Mouse (Mus musculus) embryonic facial prominence, embryonic 11.5 days (tissue): ENCODE data around the gene Pax5. TPM values are rescaled to one million over a fixed set of nuclear protein-coding genes. Genes with fewer than 3 reads are reported as not detected.

ENCODE experiments used
- ATAC-seq: fragments of 200-750 bp; cut with Nextera tagmentation; replicated peaks from 2 replicates; pipeline ENCODE4 v1.8.0; 2017; ENCODE audit warnings: low read depth; ENCODE audit not compliant: insufficient number of reproducible peaks, low FRiP score, low TSS enrichment
- DNase-seq: peaks from one replicate; pipeline ENCODE4 v3.0.0-alpha.2; 2015; ENCODE audit warnings: low spot score
- H3K27ac ChIP-seq: fragments of 300-500 bp; sonication (generic); replicated peaks from 2 replicates; pipeline ENCODE4 v1.5.1; 2014; ENCODE audit warnings: mild to moderate bottlenecking, low read depth, low read length, control low read depth
- H3K27me3 ChIP-seq: fragments of 300-500 bp; sonication (generic); 2 replicates; pipeline ENCODE4 v1.6.1; 2014; ENCODE audit warnings: mild to moderate bottlenecking, low read length, moderate library complexity, mixed read lengths; ENCODE audit not compliant: control insufficient read depth, insufficient read depth
- H3K36me3 ChIP-seq: fragments of 300-500 bp; sonication (generic); replicated peaks from 2 replicates; pipeline ENCODE4 v1.6.1; 2014; ENCODE audit warnings: low read depth, mild to moderate bottlenecking, low read length, moderate library complexity, mixed read lengths; ENCODE audit not compliant: control insufficient read depth, insufficient read depth
- H3K4me1 ChIP-seq: fragments of 300-500 bp; sonication (generic); 2 replicates; pipeline ENCODE4 v1.6.1; 2014; ENCODE audit warnings: low read length, mixed read lengths; ENCODE audit not compliant: control insufficient read depth, insufficient read depth
- H3K4me2 ChIP-seq: fragments of 300-500 bp; sonication (generic); 2 replicates; pipeline ENCODE4 v1.6.1; 2014; ENCODE audit warnings: low read depth, mild to moderate bottlenecking, control low read depth, low read length, moderate library complexity
- H3K4me3 ChIP-seq: fragments of 300-500 bp; sonication (generic); 2 replicates; pipeline ENCODE4 v1.5.1; 2014; ENCODE audit warnings: low read depth, low read length, control low read depth
- H3K9ac ChIP-seq: fragments of 300-500 bp; sonication (generic); replicated peaks from 2 replicates; pipeline ENCODE4 v1.6.1; 2014; ENCODE audit warnings: mild to moderate bottlenecking, control low read depth, low read length
- H3K9me3 ChIP-seq: fragments of 300-500 bp; sonication (generic); replicated peaks from 2 replicates; pipeline ENCODE4 v1.6.1; 2016; ENCODE audit warnings: mild to moderate bottlenecking, low read length, inconsistent platforms, mixed read lengths; ENCODE audit not compliant: control insufficient read depth
- WGBS: fragments of 180-500 bp; shearing (Covaris S2); extraction: QIAGEN DNeasy Blood & Tissue Kit; methylation state at CpG from one replicate; pipeline ENCODE4 v1.1.7; 2014; 5-methylcytosine and 5-hydroxymethylcytosine counted together
- polyA plus RNA-seq: library from polyadenylated mRNA; unstranded; fragments of >200 nt; fragmentation: Nextera tagmentation; extraction: Ambion mirVana; gene quantifications from 2 replicates; pipeline ENCODE4 v1.2.1, GENCODE M21; 2014

Gene Pax5
- polyA plus RNA-seq, 1 experiment from 2014 or later, result 0.72 TPM

GRCm38 (mm10) chr4:44624232-44625107, 85.8 kb downstream of the Pax5 start:
- DNase-seq, result no peak
- WGBS, result 87% methylated on average over 12 of the region's 12 CpGs

GRCm38 (mm10) chr4:44623435-44623727, 86.9 kb downstream of the Pax5 start:
- no peaks in the 10 kb centered on the region for H3K36me3 ChIP-seq
- no peak overlapping the region for H3K4me3 ChIP-seq
- no peak overlapping the region for H3K9ac ChIP-seq
- H3K9me3 ChIP-seq, result no peaks in the 10 kb centered on the region
- no peak overlapping the region for H3K4me2 ChIP-seq
- no peaks in the 10 kb centered on the region for H3K4me1 ChIP-seq
- no peak for DNase-seq
- H3K27me3 ChIP-seq, result no peaks in the 10 kb centered on the region
- WGBS, result 62% methylated on average over 5 of the region's 5 CpGs
- H3K27ac ChIP-seq, result no peak overlapping the region
- no peak for ATAC-seq

More at GRCm38 (mm10) chr4:44624232-44625107, 85.8 kb downstream of the Pax5 start:
- no peaks in the 10 kb centered on the region for H3K27me3 ChIP-seq
- no peak for ATAC-seq
- no peaks in the 10 kb centered on the region for H3K9me3 ChIP-seq
- no peak overlapping the region for H3K4me2 ChIP-seq
- H3K9ac ChIP-seq, result no peak overlapping the region
- no peak overlapping the region for H3K4me3 ChIP-seq
- H3K36me3 ChIP-seq, result no peaks in the 10 kb centered on the region
- no peaks in the 10 kb centered on the region for H3K4me1 ChIP-seq
- no peak overlapping the region for H3K27ac ChIP-seq

DNA sequence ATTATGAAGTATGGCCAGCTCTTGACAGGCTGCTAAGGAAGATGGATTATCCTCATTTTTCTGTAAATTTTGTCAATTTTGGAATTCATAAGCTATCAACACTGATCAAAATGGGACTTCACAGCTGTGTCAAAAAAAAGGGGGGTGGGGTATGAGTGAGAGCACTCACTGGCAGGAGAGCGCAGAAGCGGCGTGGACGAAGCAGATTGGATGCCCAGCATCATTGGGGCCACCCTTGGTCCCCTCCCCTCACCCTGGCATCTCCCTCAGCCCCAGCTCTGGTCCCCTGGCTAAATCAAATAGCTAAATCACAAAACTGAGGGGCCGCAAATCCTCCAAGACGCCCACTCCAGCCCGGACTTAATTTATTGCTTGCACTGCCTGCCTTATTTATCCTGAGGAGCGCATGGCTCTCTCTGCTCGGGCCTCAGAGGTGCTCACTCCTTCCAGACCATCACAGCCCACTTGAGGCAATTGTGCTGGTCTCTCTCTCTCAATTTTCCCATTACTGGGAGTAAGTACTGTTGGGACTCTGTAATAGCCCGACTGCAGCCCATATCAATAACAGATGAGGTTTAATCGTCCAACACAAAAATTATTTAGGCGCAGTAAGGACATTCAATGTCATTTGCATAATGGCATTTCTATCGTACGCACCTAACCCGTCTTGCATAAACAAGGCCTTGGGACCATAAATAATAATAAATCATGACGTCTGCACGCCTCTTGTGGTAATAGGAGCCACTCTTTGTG, 87.4 kb downstream of the Pax5 start:
- WGBS, result 82% methylated on average over 17 of the region's 17 CpGs
- Histone ChIP-seq H3K4me1 (no peaks in the 10 kb centered on the region), H3K9me3 (no peaks in the 10 kb centered on the region), H3K27ac (no peak overlapping the region), H3K4me2 (no peak overlapping the region), H3K9ac (no peak overlapping the region), H3K4me3 (no peak overlapping the region), H3K27me3 (no peaks in the 10 kb centered on the region), H3K36me3 (no peaks in the 10 kb centered on the region)
- DNase-seq (no peak), ATAC-seq (no peak)

DNA sequence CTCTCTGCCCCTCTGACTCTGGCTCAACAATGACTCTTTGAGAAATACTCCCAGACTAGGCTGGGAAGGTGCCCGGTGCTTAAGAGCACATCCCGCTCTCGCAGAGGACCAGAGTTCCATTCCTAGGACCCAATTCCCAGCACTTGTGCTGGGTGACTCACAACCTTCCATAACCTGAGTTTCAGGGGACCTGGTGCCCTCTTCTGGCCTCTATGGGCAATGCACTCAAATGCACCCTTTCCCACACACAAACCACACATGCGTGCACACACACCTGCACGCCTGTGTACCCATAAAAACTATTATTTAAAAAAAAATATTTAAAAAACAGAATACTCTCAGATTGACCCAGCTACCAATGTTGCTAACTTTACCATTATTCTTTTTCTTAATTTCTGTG, 90.0 kb downstream of the Pax5 start:
- Histone ChIP-seq H3K27ac (no peak overlapping the region), H3K36me3 (no peaks in the 10 kb centered on the region), H3K9ac (no peak overlapping the region), H3K4me2 (no peak overlapping the region), H3K4me3 (no peak overlapping the region), H3K27me3 (no peaks in the 10 kb centered on the region), H3K4me1 (no peaks in the 10 kb centered on the region), H3K9me3 (no peaks in the 10 kb centered on the region)
- DNase-seq (no peak), ATAC-seq (no peak)
- WGBS, result 92% methylated on average over 5 of the region's 5 CpGs

DNA sequence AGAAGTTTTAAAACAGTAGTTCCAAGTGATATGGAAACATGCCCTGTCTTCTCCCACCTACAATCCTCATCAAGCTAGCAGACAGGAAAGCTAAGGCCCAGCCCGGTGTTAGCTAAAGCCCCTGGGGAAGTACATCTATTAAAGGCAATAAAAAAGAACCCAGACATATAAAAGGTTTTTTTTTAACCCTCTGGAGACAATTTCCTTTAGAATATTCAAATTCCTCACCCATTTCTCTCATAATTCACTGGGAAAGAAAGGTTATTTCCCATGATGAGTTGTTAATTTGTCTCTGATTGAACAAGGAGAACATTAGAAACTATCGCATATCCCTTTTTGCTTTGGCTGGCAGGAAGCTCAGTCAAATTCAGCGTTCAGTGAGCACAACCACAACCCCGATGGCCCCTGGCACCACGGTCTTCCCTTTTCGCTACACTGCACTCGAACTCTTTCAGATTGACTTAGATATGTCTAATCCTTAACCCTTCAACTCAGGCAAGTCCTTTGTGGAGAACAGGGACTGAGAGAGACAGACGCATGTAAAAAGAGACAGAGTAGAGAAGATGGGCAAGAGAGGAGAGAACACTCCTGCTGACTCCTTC, 96.1 kb downstream of the Pax5 start:
- no peak overlapping the region for H3K27ac ChIP-seq
- 87% methylated on average over 8 of the region's 8 CpGs for WGBS
- DNase-seq, result no peak
- no peak overlapping the region for H3K4me3 ChIP-seq
- H3K4me2 ChIP-seq, result no peak overlapping the region
- H3K9ac ChIP-seq, result no peak overlapping the region
- H3K9me3 ChIP-seq, result no peaks in the 10 kb centered on the region
- H3K27me3 ChIP-seq, result no peaks in the 10 kb centered on the region
- H3K36me3 ChIP-seq, result no peaks in the 10 kb centered on the region
- H3K4me1 ChIP-seq, result no peaks in the 10 kb centered on the region
- ATAC-seq, result no peak

DNA sequence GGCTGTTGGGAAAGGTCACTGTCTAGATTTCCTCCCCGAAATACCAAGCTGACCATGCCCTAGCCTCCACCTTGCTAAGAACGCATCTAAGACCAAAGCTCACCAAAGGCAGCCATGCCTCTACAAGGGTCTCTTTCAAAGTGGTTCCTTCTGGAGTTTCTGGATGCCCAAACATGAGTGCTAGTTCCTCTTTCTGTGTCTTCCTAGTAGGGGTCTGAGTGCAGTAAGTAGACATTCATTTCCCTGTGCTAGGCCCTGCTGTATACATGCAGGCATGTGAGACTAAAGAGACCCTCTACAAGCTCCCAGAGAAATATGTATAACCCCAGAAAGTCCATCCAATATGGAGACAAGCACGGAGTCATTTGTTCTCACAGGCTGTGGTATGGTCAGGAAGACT, 97.9 kb downstream of the Pax5 start:
- H3K9me3 ChIP-seq, result no peaks in the 10 kb centered on the region
- no peak for DNase-seq
- 86% methylated on average over 3 of the region's 3 CpGs for whole genome bisulfite sequencing

GRCm38 (mm10) chr4:44605453-44605852, 104.8 kb downstream of the Pax5 start:
- H3K27ac ChIP-seq, result no peak overlapping the region
- DNase-seq, result no peak
- ATAC-seq, result no peak
- H3K9me3 ChIP-seq, result no peaks in the 10 kb centered on the region
- no peaks in the 10 kb centered on the region for H3K36me3 ChIP-seq
- 88% methylated on average over 2 of the region's 2 CpGs for WGBS
- no peaks in the 10 kb centered on the region for H3K27me3 ChIP-seq
- no peak overlapping the region for H3K9ac ChIP-seq
- no peaks in the 10 kb centered on the region; the same call in 1 of the 2 replicates for H3K4me1 ChIP-seq
- H3K4me2 ChIP-seq, result no peak overlapping the region
- H3K4me3 ChIP-seq, result no peak overlapping the region

More for the DNA sequence above, 97.9 kb downstream of the Pax5 start:
- Histone ChIP-seq H3K4me3 (no peak overlapping the region), H3K27me3 (no peaks in the 10 kb centered on the region), H3K9ac (no peak overlapping the region), H3K36me3 (no peaks in the 10 kb centered on the region), H3K4me1 (no peaks in the 10 kb centered on the region), H3K4me2 (no peak overlapping the region), H3K27ac (no peak overlapping the region)
- no peak for ATAC-seq
